Mouse (Mus musculus) midbrain, embryonic 13.5 days (tissue): ENCODE results near the gene Dhx30. TPM values are rescaled to one million over a fixed set of nuclear protein-coding genes. Genes with fewer than 3 reads are reported as not detected.
A peak's percentile ranks its signal among the peaks of the same experiment; 100 is the strongest.

ENCODE experiments used
- ATAC-seq: fragments of 200-750 bp; cut with Nextera tagmentation; 2 replicates; pipeline ENCODE4 v1.8.0; 2017; ENCODE audit warnings: mild to moderate bottlenecking, moderate TSS enrichment, moderate library complexity
- H3K27ac ChIP-seq: fragments of 300-500 bp; sonication (generic); 2 replicates; pipeline ENCODE4 v1.5.1; 2015; ENCODE audit warnings: inconsistent platforms, mild to moderate bottlenecking, moderate library complexity
- H3K27me3 ChIP-seq: fragments of 300-500 bp; sonication (generic); 2 replicates; pipeline ENCODE4 v1.6.1; 2015; ENCODE audit warnings: mild to moderate bottlenecking, inconsistent platforms
- H3K36me3 ChIP-seq: fragments of 300-500 bp; sonication (generic); 2 replicates; pipeline ENCODE4 v1.6.1; 2015; ENCODE audit warnings: mild to moderate bottlenecking, inconsistent platforms
- H3K4me1 ChIP-seq: fragments of 300-500 bp; sonication (generic); replicated peaks from 2 replicates; pipeline ENCODE4 v1.6.1; 2015; ENCODE audit warnings: inconsistent platforms
- H3K4me2 ChIP-seq: fragments of 300-500 bp; sonication (generic); replicated peaks from 2 replicates; pipeline ENCODE4 v1.6.1; 2015; ENCODE audit warnings: moderate library complexity, mild to moderate bottlenecking, inconsistent platforms
- H3K4me3 ChIP-seq: fragments of 300-500 bp; sonication (generic); replicated peaks from 2 replicates; pipeline ENCODE4 v1.5.1; 2015; ENCODE audit warnings: mild to moderate bottlenecking, inconsistent platforms
- H3K9ac ChIP-seq: fragments of 300-500 bp; sonication (generic); replicated peaks from 2 replicates; pipeline ENCODE4 v1.6.1; 2015; ENCODE audit warnings: mild to moderate bottlenecking, inconsistent platforms
- H3K9me3 ChIP-seq: fragments of 300-500 bp; sonication (generic); 2 replicates; pipeline ENCODE4 v1.6.1; 2016; ENCODE audit warnings: mild to moderate bottlenecking, inconsistent platforms
- WGBS: fragments of 180-500 bp; shearing (Covaris S2); methylation state at CpG from one replicate; pipeline ENCODE4 v1.1.7; 2015; 5-methylcytosine and 5-hydroxymethylcytosine counted together
- polyA plus RNA-seq: library from polyadenylated mRNA; unstranded; fragments of >200 nt; fragmentation: Nextera tagmentation; extraction: Ambion mirVana; gene quantifications from 2 replicates; pipeline ENCODE4 v1.2.1, GENCODE M21; 2015

The Dhx30 gene
- polyA plus RNA-seq, 1 experiment from 2014 or later: 221 TPM

- H3K4me3 ChIP-seq: peak overlapping the region; percentile 44
- peaks cover 74% of the 10 kb centered on the region for H3K4me1 ChIP-seq
- no peaks in the 10 kb centered on the region for H3K9me3 ChIP-seq
- no peaks in the 10 kb centered on the region for H3K36me3 ChIP-seq
- no peaks in the 10 kb centered on the region for H3K27me3 ChIP-seq
- peak overlapping the region; percentile 68 for H3K4me2 ChIP-seq
- H3K9ac ChIP-seq: peak overlapping the region; percentile 73
- 40% methylated on average over 3 of the region's 3 CpGs for WGBS
- peak; percentile 18; the same call in 1 of the 2 replicates for ATAC-seq
- peak overlapping the region; percentile 92 for H3K27ac ChIP-seq
Observed at GRCm38 (mm10) chr9:110054781-110055180, 62.8 kb downstream of the Dhx30 start.

- ATAC-seq: peak; percentile 77
- no peaks in the 10 kb centered on the region for H3K9me3 ChIP-seq
- peaks cover 74% of the 10 kb centered on the region for H3K4me1 ChIP-seq
Observed at GRCm38 (mm10) chr9:110054080-110054421, 63.6 kb downstream of the Dhx30 start.

GRCm38 (mm10) chr9:110053305-110054079, 64.1 kb downstream of the Dhx30 start:
- ATAC-seq: peak; percentile 89
- 17% methylated on average over 8 of the region's 8 CpGs for WGBS
- Histone ChIP-seq H3K4me3 (peak overlapping the region; percentile 44), H3K36me3 (no peaks in the 10 kb centered on the region), H3K4me2 (peak overlapping the region; percentile 68), H3K4me1 (peaks cover 71% of the 10 kb centered on the region), H3K9ac (peak overlapping the region; percentile 73), H3K9me3 (no peaks in the 10 kb centered on the region), H3K27me3 (no peaks in the 10 kb centered on the region), H3K27ac (peak overlapping the region; percentile 92)

More at GRCm38 (mm10) chr9:110054080-110054421, 63.6 kb downstream of the Dhx30 start:
- Histone ChIP-seq H3K27me3 (no peaks in the 10 kb centered on the region), H3K4me3 (peak overlapping the region; percentile 44), H3K27ac (peak overlapping the region; percentile 92), H3K9ac (peak overlapping the region; percentile 73), H3K4me2 (peak overlapping the region; percentile 68), H3K36me3 (no peaks in the 10 kb centered on the region)
- WGBS: 8% methylated on average over 2 of the region's 2 CpGs

- H3K27ac ChIP-seq: peak overlapping the region; percentile 92
- H3K9me3 ChIP-seq: no peaks in the 10 kb centered on the region
- H3K27me3 ChIP-seq: no peaks in the 10 kb centered on the region
- WGBS: 52% methylated on average over 4 of the region's 4 CpGs
- peak overlapping the region; percentile 68 for H3K4me2 ChIP-seq
- ATAC-seq: peak; percentile 7; the same call in 1 of the 2 replicates
- H3K9ac ChIP-seq: peak overlapping the region; percentile 73
- no peaks in the 10 kb centered on the region for H3K36me3 ChIP-seq
- peak overlapping the region; percentile 44 for H3K4me3 ChIP-seq
- H3K4me1 ChIP-seq: peaks cover 76% of the 10 kb centered on the region
Observed at GRCm38 (mm10) chr9:110052951-110053304, 64.7 kb downstream of the Dhx30 start.

- ATAC-seq: 0 out of 2 replicates have a peak, but pooled peaks have one; percentile 31
- H3K27me3 ChIP-seq: no peaks in the 10 kb centered on the region
- 7% methylated on average over 23 of the region's 23 CpGs for WGBS
- H3K9ac ChIP-seq: peak overlapping the region; percentile 73
- H3K9me3 ChIP-seq: no peaks in the 10 kb centered on the region
- H3K4me3 ChIP-seq: peak overlapping the region; percentile 44
- peak overlapping the region; percentile 92 for H3K27ac ChIP-seq
- H3K36me3 ChIP-seq: no peaks in the 10 kb centered on the region
- peaks cover 75% of the 10 kb centered on the region for H3K4me1 ChIP-seq
- peak overlapping the region; percentile 68 for H3K4me2 ChIP-seq
Observed at GRCm38 (mm10) chr9:110051869-110052661, 65.6 kb downstream of the Dhx30 start.

GRCm38 (mm10) chr9:110051184-110051583, 66.4 kb downstream of the Dhx30 start:
- H3K4me1 ChIP-seq: peaks cover 69% of the 10 kb centered on the region
- H3K36me3 ChIP-seq: no peaks in the 10 kb centered on the region
- H3K4me2 ChIP-seq: no peak overlapping the region
- H3K9ac ChIP-seq: no peak overlapping the region
- H3K27ac ChIP-seq: no peak overlapping the region
- H3K4me3 ChIP-seq: no peak overlapping the region
- no peaks in the 10 kb centered on the region for H3K27me3 ChIP-seq
- H3K9me3 ChIP-seq: no peaks in the 10 kb centered on the region
- ATAC-seq: no peak

GRCm38 (mm10) chr9:110047857-110048256, 69.8 kb downstream of the Dhx30 start:
- Histone ChIP-seq H3K36me3 (peaks cover 3% of the 10 kb centered on the region; the same call in 1 of the 2 replicates), H3K9me3 (no peaks in the 10 kb centered on the region), H3K4me1 (peaks cover 38% of the 10 kb centered on the region), H3K27ac (no peak overlapping the region), H3K9ac (no peak overlapping the region), H3K4me3 (no peak overlapping the region), H3K4me2 (no peak overlapping the region), H3K27me3 (no peaks in the 10 kb centered on the region)
- ATAC-seq: no peak
- 10% methylated on average over 3 of the region's 3 CpGs for WGBS

- H3K4me2 ChIP-seq: no peak overlapping the region
- no peaks in the 10 kb centered on the region for H3K9me3 ChIP-seq
- no peak overlapping the region for H3K9ac ChIP-seq
- peaks cover 32% of the 10 kb centered on the region for H3K4me1 ChIP-seq
- ATAC-seq: no peak
- no peak overlapping the region for H3K4me3 ChIP-seq
- no peak overlapping the region for H3K27ac ChIP-seq
- H3K27me3 ChIP-seq: no peaks in the 10 kb centered on the region
- peaks cover 3% of the 10 kb centered on the region; the same call in 1 of the 2 replicates for H3K36me3 ChIP-seq
Observed at GRCm38 (mm10) chr9:110047260-110047659, 70.4 kb downstream of the Dhx30 start.

GRCm38 (mm10) chr9:110045763-110046377, 71.8 kb downstream of the Dhx30 start:
- H3K9ac ChIP-seq: no peak overlapping the region
- peaks cover 18% of the 10 kb centered on the region for H3K4me1 ChIP-seq
- no peaks in the 10 kb centered on the region for H3K9me3 ChIP-seq
- no peak overlapping the region for H3K4me2 ChIP-seq
- no peak overlapping the region for H3K4me3 ChIP-seq
- peaks cover 3% of the 10 kb centered on the region; the same call in 1 of the 2 replicates for H3K36me3 ChIP-seq
- ATAC-seq: no peak
- no peaks in the 10 kb centered on the region for H3K27me3 ChIP-seq
- H3K27ac ChIP-seq: no peak overlapping the region

GRCm38 (mm10) chr9:110044373-110044772, 73.3 kb downstream of the Dhx30 start:
- Histone ChIP-seq H3K4me2 (no peak overlapping the region), H3K9ac (no peak overlapping the region), H3K9me3 (no peaks in the 10 kb centered on the region), H3K36me3 (peaks cover 8% of the 10 kb centered on the region), H3K4me1 (peaks cover 12% of the 10 kb centered on the region), H3K4me3 (no peak overlapping the region), H3K27me3 (no peaks in the 10 kb centered on the region), H3K27ac (no peak overlapping the region)
- WGBS: 95% methylated on average over 4 of the region's 4 CpGs
- no peak for ATAC-seq

GRCm38 (mm10) chr9:110038485-110038884, 79.1 kb downstream of the Dhx30 start:
- no peaks in the 10 kb centered on the region for H3K4me1 ChIP-seq
- H3K9ac ChIP-seq: no peak overlapping the region
- H3K27ac ChIP-seq: no peak overlapping the region; the same call in 1 of the 2 replicates
- no peak for ATAC-seq
- H3K27me3 ChIP-seq: no peaks in the 10 kb centered on the region
- H3K9me3 ChIP-seq: no peaks in the 10 kb centered on the region
- H3K36me3 ChIP-seq: peaks cover 52% of the 10 kb centered on the region
- WGBS: 97% methylated on average over 2 of the region's 2 CpGs
- H3K4me3 ChIP-seq: no peak overlapping the region
- H3K4me2 ChIP-seq: no peak overlapping the region

- ATAC-seq: no peak
- WGBS: 94% methylated on average over 8 of the region's 8 CpGs
- H3K27me3 ChIP-seq: no peaks in the 10 kb centered on the region
- H3K4me2 ChIP-seq: no peak overlapping the region
- no peaks in the 10 kb centered on the region for H3K4me1 ChIP-seq
- H3K4me3 ChIP-seq: no peak overlapping the region
- H3K27ac ChIP-seq: no peak overlapping the region
- H3K9ac ChIP-seq: no peak overlapping the region
- H3K9me3 ChIP-seq: no peaks in the 10 kb centered on the region
- H3K36me3 ChIP-seq: peaks cover 52% of the 10 kb centered on the region
Observed at GRCm38 (mm10) chr9:110037895-110038294, 79.7 kb downstream of the Dhx30 start.
